Mouse (Mus musculus) induced T-regulatory cell, adult 2 months (primary cell): ENCODE results near the gene Slc22a30.
"Not testable (repeated sequence)": the region's sequence is repeated elsewhere in the genome, so short reads cannot be mapped to it uniquely, and the experiment has no call there.

ENCODE experiments used
- DNase-seq: peaks from one replicate; pipeline ENCODE4 v3.0.0-alpha.2; 2012; ENCODE audit warnings: low read depth

The Slc22a30 gene

DNA sequence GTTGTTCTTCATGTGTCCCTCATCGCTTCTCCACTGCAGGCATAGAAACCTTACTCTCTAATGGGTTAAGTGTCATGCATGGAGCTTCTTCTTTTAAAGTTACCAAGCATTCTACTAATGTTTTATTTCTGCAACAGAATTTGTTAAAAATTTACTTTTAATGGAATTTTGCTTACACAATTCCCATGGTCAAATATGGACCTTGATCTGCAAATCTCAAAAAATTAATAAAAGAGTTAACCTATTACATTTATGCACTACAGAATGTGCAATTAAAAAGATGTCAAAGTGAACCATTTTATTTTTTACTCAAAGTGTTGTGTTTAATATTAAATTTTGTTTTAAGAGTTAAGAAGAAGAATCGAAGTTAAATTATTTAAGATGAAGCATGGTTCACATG lies at the start of gene Slc22a30:
Slc22a30 (minus strand) TSS at position 101 of the 400 bp plus-strand sequence.
- DNase-seq, result not testable (repeated sequence)

DNA sequence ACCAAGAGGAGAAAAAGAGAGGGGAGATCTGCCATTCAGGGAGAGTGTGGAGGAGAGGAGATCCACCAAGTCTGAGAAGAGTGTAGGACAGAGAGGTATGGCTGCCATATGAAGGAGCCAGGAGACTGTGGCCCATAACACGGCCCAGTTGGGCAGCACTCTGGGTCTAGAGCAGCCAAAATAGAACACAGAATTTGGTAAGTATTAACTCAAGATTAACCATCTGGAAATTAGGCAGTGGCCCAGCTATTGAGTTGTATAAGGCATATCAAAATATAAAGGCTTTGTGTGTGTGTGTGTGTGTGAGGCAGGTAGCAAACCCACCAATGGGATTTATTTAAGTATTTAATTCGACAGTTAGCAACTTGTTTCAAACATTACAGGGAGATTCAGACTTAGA lies 43.4 kb upstream of the Slc22a30 start:
- no peak for DNase-seq

- no peak for DNase-seq
These were observed 42.6 kb upstream of the Slc22a30 start for GRCm38 (mm10) chr19:8447516-8447915.

DNA sequence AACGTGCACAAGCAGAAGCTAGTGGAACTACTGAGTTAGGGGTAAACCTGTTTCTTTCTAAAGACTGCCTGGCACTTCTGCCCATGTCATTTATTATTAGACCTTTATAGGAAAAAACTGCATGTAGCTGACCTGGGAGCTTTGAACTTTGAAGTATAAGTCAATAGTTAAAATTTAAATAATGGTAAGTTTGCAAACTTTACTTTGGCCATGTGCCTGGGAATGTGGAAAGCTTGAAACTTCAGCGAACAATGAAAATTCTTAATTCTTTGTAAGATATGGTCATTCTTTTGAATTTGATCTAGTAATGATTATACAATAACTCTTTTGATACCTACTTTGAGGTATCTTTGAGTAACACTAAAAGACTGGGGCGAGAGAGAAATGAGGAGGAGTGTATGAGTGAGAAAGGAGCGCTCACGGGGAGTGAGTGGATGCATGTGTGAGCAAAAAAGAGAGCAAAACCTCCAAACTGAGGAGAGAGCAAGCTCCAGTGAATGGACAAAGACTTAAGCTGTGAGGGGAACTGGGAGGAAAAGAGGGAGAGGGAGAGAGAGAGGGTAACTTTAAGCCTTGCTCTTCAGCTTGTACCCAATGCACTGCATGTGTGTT lies 26.2 kb upstream of the Slc22a30 start:
- DNase-seq, result no peak

- DNase-seq, result not testable (repeated sequence)
These were observed 2.5 kb upstream of the Slc22a30 start for GRCm38 (mm10) chr19:8407290-8408021.
